Mouse (Mus musculus): ENCODE measurements around the gene Clcnka. TPM values are rescaled to one million over a fixed set of nuclear protein-coding genes. Genes with fewer than 3 reads are reported as not detected.
A peak's percentile ranks its signal among the peaks of the same experiment; 100 is the strongest.

Gene Clcnka
- polyA plus RNA-seq, 1 experiment = 0.32 TPM

GRCm38 (mm10) chr4:141427921-141428320, 29.4 kb upstream of the Clcnka start:
- no peak overlapping the region for H3K27ac ChIP-seq (ENCODE audit: insufficient read depth, low read length)
- H3K4me1 ChIP-seq (ENCODE audit: control insufficient read depth, insufficient read depth, insufficient read length) = peaks cover 4% of the 10 kb centered on the region; the same call in 1 of the 2 replicates
- WGBS = 94% methylated on average over 13 of the region's 13 CpGs

GRCm38 (mm10) chr4:141426796-141427745, 28.5 kb upstream of the Clcnka start:
- DNase-seq (ENCODE audit: low read depth in 1 of 2, low spot score in 2 of 2) = no peak
- 91% methylated on average over 10 of the region's 10 CpGs for WGBS
- H3K27ac ChIP-seq (ENCODE audit: insufficient read depth, low read length) = no peak overlapping the region
- no peak overlapping the region for H3K4me3 ChIP-seq (ENCODE audit: extremely low read depth, insufficient read depth, insufficient read length)
- H3K4me1 ChIP-seq (ENCODE audit: control insufficient read depth, insufficient read depth, insufficient read length) = peaks cover 4% of the 10 kb centered on the region; the same call in 1 of the 2 replicates
- H3K36me3 ChIP-seq (ENCODE audit: control insufficient read depth, insufficient read depth, low read length) = no peaks in the 10 kb centered on the region
- no peak for TF ChIP-seq CTCF (IDR thresholded peaks at IDR 0.05; ENCODE audit: extremely low read depth, insufficient read depth, insufficient read length, insufficient replicate concordance)
- TF ChIP-seq POLR2A (IDR thresholded peaks at IDR 0.05; ENCODE audit: low read depth, low read length) = no peak
- no peaks in the 10 kb centered on the region for H3K27me3 ChIP-seq (ENCODE audit: control insufficient read depth, insufficient read depth, low read length)

More at GRCm38 (mm10) chr4:141427921-141428320, 29.4 kb upstream of the Clcnka start:
- no peak for DNase-seq (ENCODE audit: low read depth in 1 of 2, low spot score in 2 of 2)
- H3K27me3 ChIP-seq (ENCODE audit: control insufficient read depth, insufficient read depth, low read length) = no peaks in the 10 kb centered on the region
- H3K4me3 ChIP-seq (ENCODE audit: extremely low read depth, insufficient read depth, insufficient read length) = no peak overlapping the region
- TF ChIP-seq POLR2A (IDR thresholded peaks at IDR 0.05; ENCODE audit: low read depth, low read length) = no peak
- TF ChIP-seq CTCF (IDR thresholded peaks at IDR 0.05; ENCODE audit: extremely low read depth, insufficient read depth, insufficient read length, insufficient replicate concordance) = no peak
- no peaks in the 10 kb centered on the region for H3K36me3 ChIP-seq (ENCODE audit: control insufficient read depth, insufficient read depth, low read length)

GRCm38 (mm10) chr4:141425484-141426479, 27.3 kb upstream of the Clcnka start:
- peaks cover 4% of the 10 kb centered on the region; the same call in 1 of the 2 replicates for H3K4me1 ChIP-seq (ENCODE audit: control insufficient read depth, insufficient read depth, insufficient read length)
- WGBS = 6% methylated on average over 33 of the region's 36 CpGs
- H3K36me3 ChIP-seq (ENCODE audit: control insufficient read depth, insufficient read depth, low read length) = no peaks in the 10 kb centered on the region
- peak; percentile 49 to 56 for DNase-seq (ENCODE audit: low read depth in 1 of 2, low spot score in 2 of 2)
- no peak overlapping the region for H3K27ac ChIP-seq (ENCODE audit: insufficient read depth, low read length)
- TF ChIP-seq POLR2A (IDR thresholded peaks at IDR 0.05; ENCODE audit: low read depth, low read length) = no peak
- no peak for TF ChIP-seq CTCF (IDR thresholded peaks at IDR 0.05; ENCODE audit: extremely low read depth, insufficient read depth, insufficient read length, insufficient replicate concordance)
- H3K4me3 ChIP-seq (ENCODE audit: extremely low read depth, insufficient read depth, insufficient read length) = peak overlapping the region; percentile 45; the same call in 1 of the 2 replicates
- H3K27me3 ChIP-seq (ENCODE audit: control insufficient read depth, insufficient read depth, low read length) = no peaks in the 10 kb centered on the region

GRCm38 (mm10) chr4:141423691-141424431, 25.3 kb upstream of the Clcnka start:
- Histone ChIP-seq H3K27me3 (ENCODE audit: control insufficient read depth, insufficient read depth, low read length) (no peaks in the 10 kb centered on the region), H3K4me1 (ENCODE audit: control insufficient read depth, insufficient read depth, insufficient read length) (peaks cover 14% of the 10 kb centered on the region; the same call in 1 of the 2 replicates), H3K27ac (ENCODE audit: insufficient read depth, low read length) (no peak overlapping the region), H3K36me3 (ENCODE audit: control insufficient read depth, insufficient read depth, low read length) (no peaks in the 10 kb centered on the region), H3K4me3 (ENCODE audit: extremely low read depth, insufficient read depth, insufficient read length) (no peak overlapping the region)
- TF ChIP-seq CTCF (IDR thresholded peaks at IDR 0.05; ENCODE audit: extremely low read depth, insufficient read depth, insufficient read length, insufficient replicate concordance) = no peak
- TF ChIP-seq POLR2A (IDR thresholded peaks at IDR 0.05; ENCODE audit: low read depth, low read length) = no peak
- DNase-seq (ENCODE audit: low read depth in 1 of 2, low spot score in 2 of 2) = no peak
- 90% methylated on average over 13 of the region's 13 CpGs for WGBS

- TF ChIP-seq CTCF (IDR thresholded peaks at IDR 0.05; ENCODE audit: extremely low read depth, insufficient read depth, insufficient read length, insufficient replicate concordance) = no peak
- TF ChIP-seq POLR2A (IDR thresholded peaks at IDR 0.05; ENCODE audit: low read depth, low read length) = no peak
- Histone ChIP-seq H3K36me3 (ENCODE audit: control insufficient read depth, insufficient read depth, low read length) (no peaks in the 10 kb centered on the region), H3K4me3 (ENCODE audit: extremely low read depth, insufficient read depth, insufficient read length) (no peak overlapping the region), H3K4me1 (ENCODE audit: control insufficient read depth, insufficient read depth, insufficient read length) (peaks cover 14% of the 10 kb centered on the region; the same call in 1 of the 2 replicates), H3K27ac (ENCODE audit: insufficient read depth, low read length) (no peak overlapping the region), H3K27me3 (ENCODE audit: control insufficient read depth, insufficient read depth, low read length) (no peaks in the 10 kb centered on the region)
- DNase-seq (ENCODE audit: low read depth in 1 of 2, low spot score in 2 of 2) = no peak
- 81% methylated on average over 5 of the region's 5 CpGs for WGBS
Measured at GRCm38 (mm10) chr4:141423288-141423687, 24.8 kb upstream of the Clcnka start.

GRCm38 (mm10) chr4:141422841-141423240, 24.3 kb upstream of the Clcnka start:
- peaks cover 14% of the 10 kb centered on the region; the same call in 1 of the 2 replicates for H3K4me1 ChIP-seq (ENCODE audit: control insufficient read depth, insufficient read depth, insufficient read length)
- no peak overlapping the region for H3K4me3 ChIP-seq (ENCODE audit: extremely low read depth, insufficient read depth, insufficient read length)
- no peaks in the 10 kb centered on the region for H3K27me3 ChIP-seq (ENCODE audit: control insufficient read depth, insufficient read depth, low read length)
- H3K36me3 ChIP-seq (ENCODE audit: control insufficient read depth, insufficient read depth, low read length) = no peaks in the 10 kb centered on the region
- WGBS = 88% methylated on average over 5 of the region's 5 CpGs
- DNase-seq (ENCODE audit: low read depth in 1 of 2, low spot score in 2 of 2) = no peak
- TF ChIP-seq POLR2A (IDR thresholded peaks at IDR 0.05; ENCODE audit: low read depth, low read length) (no peak), CTCF (IDR thresholded peaks at IDR 0.05; ENCODE audit: extremely low read depth, insufficient read depth, insufficient read length, insufficient replicate concordance) (no peak)
- no peak overlapping the region for H3K27ac ChIP-seq (ENCODE audit: insufficient read depth, low read length)
